Mouse (Mus musculus): ENCODE data around the gene Olfr622.

DNA sequence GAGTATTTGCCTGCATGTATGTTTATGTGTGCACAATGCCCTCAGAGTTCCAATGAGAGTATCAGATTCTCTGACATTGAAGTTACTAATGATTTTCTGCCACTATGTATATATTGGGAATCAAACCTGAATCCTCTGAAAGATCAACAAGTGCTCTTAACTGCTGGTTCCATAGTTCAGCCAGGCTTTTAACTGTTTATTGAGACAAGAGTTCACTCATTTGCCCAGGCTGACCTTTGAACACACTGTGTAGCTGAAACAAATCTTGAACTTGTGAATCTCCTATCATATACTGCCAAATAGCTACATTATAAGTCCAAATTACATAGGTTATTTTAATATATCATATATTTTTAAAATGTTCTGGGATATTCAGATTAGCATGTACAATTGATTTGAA lies 5.7 kb downstream of the Olfr622 start:
- TF ChIP-seq CTCF (conservative IDR thresholded peaks at IDR 0.05; ENCODE audit: low read length) (no peak), POU5F1 (IDR thresholded peaks at IDR 0.05; ENCODE audit: borderline replicate concordance, low read length) (no peak)

Data from E14TG2a.4 (cell line).